Mouse (Mus musculus): ENCODE measurements at regions not wholly inside any gene's neighbourhood (a gene's known extent, or its start where the extent isn't known, plus 50 kb on each side); places are given as distances from the start of the nearest gene placed in this dataset.

GRCm38 (mm10) chr1:61135597-61136545 lies 158.1 kb downstream of the Icos start:
- DNase-seq (ENCODE audit: low spot score in 2 of 2), result no peak

GRCm38 (mm10) chr1:61137210-61137885 lies 159.6 kb downstream of the Icos start:
- DNase-seq (ENCODE audit: low spot score in 2 of 2), result no peak

GRCm38 (mm10) chr1:61137954-61138353 lies 160.2 kb downstream of the Icos start:
- DNase-seq (ENCODE audit: low spot score in 2 of 2), result no peak

- peak; percentile 33 to 63 for DNase-seq (ENCODE audit: low spot score in 2 of 2)
Observed at GRCm38 (mm10) chr1:61139291-61139983, 161.7 kb downstream of the Icos start.

- no peak for DNase-seq (ENCODE audit: low spot score in 2 of 2)
Observed at GRCm38 (mm10) chr1:61139984-61140648, 162.4 kb downstream of the Icos start.

GRCm38 (mm10) chr1:61140870-61141591 lies 163.3 kb downstream of the Icos start:
- no peak for DNase-seq (ENCODE audit: low spot score in 2 of 2)

GRCm38 (mm10) chr1:61141592-61141930 lies 163.8 kb downstream of the Icos start:
- no peak for DNase-seq (ENCODE audit: low spot score in 2 of 2)

GRCm38 (mm10) chr1:61141952-61142351 lies 164.2 kb downstream of the Icos start:
- no peak for DNase-seq (ENCODE audit: low spot score in 2 of 2)

GRCm38 (mm10) chr1:61143030-61143753 lies 165.5 kb downstream of the Icos start:
- no peak for DNase-seq (ENCODE audit: low spot score in 2 of 2)

- DNase-seq (ENCODE audit: low spot score in 2 of 2), result no peak
Observed at GRCm38 (mm10) chr1:61143754-61144066, 166.0 kb downstream of the Icos start.

GRCm38 (mm10) chr1:61145013-61145412 lies 167.3 kb downstream of the Icos start:
- no peak for DNase-seq (ENCODE audit: low spot score in 2 of 2)

- DNase-seq (ENCODE audit: low spot score in 2 of 2), result no peak
Observed at GRCm38 (mm10) chr1:61145572-61145971, 167.8 kb downstream of the Icos start.

GRCm38 (mm10) chr1:61146222-61146723 lies 168.5 kb downstream of the Icos start:
- DNase-seq (ENCODE audit: low spot score in 2 of 2), result no peak

GRCm38 (mm10) chr1:61151742-61152141 lies 174.0 kb downstream of the Icos start:
- DNase-seq (ENCODE audit: low spot score in 2 of 2), result no peak

- DNase-seq (ENCODE audit: low spot score in 2 of 2), result no peak
Observed at GRCm38 (mm10) chr1:61152157-61152556, 174.4 kb downstream of the Icos start.

GRCm38 (mm10) chr1:61154216-61154615 lies 176.5 kb downstream of the Icos start:
- no peak for DNase-seq (ENCODE audit: low spot score in 2 of 2)

GRCm38 (mm10) chr1:61157271-61157670 lies 179.5 kb downstream of the Icos start:
- no peak for DNase-seq (ENCODE audit: low spot score in 2 of 2)

GRCm38 (mm10) chr1:61160505-61160904 lies 182.8 kb downstream of the Icos start:
- DNase-seq (ENCODE audit: low spot score in 2 of 2), result no peak

- no peak for DNase-seq (ENCODE audit: low spot score in 2 of 2)
Observed at GRCm38 (mm10) chr1:61164271-61164670, 186.5 kb downstream of the Icos start.

GRCm38 (mm10) chr1:61171941-61172340 lies 194.2 kb downstream of the Icos start:
- no peak for DNase-seq (ENCODE audit: low spot score in 2 of 2)

All from urinary bladder, postnatal 4 days (tissue).